17 mouse cellular contexts compared by ENCODE assay signal in the genomic region with DNA sequence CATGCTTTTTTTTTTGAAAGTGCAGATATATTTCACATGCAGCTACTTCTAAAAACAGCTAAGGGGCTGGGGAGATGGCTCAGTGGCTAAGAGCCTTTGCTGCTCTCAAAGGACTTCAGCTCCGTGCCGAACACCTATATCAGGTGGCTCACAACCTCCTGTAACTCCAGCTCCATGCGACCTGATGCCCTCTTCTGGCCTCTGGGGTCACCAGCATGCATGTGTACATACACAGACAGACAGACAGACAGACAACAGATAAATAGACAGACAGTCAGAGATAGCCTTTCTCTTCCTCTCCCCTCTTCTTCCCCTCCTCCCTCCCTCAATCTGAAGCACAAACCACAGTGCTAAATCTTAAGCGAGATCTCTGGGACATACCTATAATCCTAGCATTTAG.
"Had no signal": no experiment of that assay in that cellular context is flagged by ENCODE, and none has a peak within 500 bp of the region (broad histone marks: within the 10 kb centered on the region; RNA-seq: fewer than 3 reads in every experiment).

No protein-coding gene starts in this region.

- H3K4me3 ChIP-seq: left cerebral cortex, adult 2 months; liver, embryonic 13.5 days; midbrain, embryonic 12.5 days; midbrain, embryonic 15.5 days; myocyte; neural tube, embryonic 13.5 days; stomach, embryonic 15.5 days had no signal

- H3K9me3 ChIP-seq: liver, embryonic 13.5 days; midbrain, embryonic 12.5 days; midbrain, embryonic 15.5 days; neural tube, embryonic 13.5 days; stomach, embryonic 15.5 days had no signal

- H3K4me1 ChIP-seq: liver, embryonic 13.5 days; stomach, embryonic 15.5 days had no signal

- H3K9ac ChIP-seq: liver, embryonic 13.5 days; midbrain, embryonic 12.5 days; midbrain, embryonic 15.5 days; neural tube, embryonic 13.5 days; stomach, embryonic 15.5 days had no signal

- ATAC-seq: midbrain, embryonic 15.5 days had no signal

- H3K27ac ChIP-seq: left cerebral cortex, adult 2 months; liver, embryonic 13.5 days; midbrain, embryonic 12.5 days; neural tube, embryonic 13.5 days; stomach, embryonic 15.5 days had no signal

- H3K27me3 ChIP-seq: liver, embryonic 13.5 days; midbrain, embryonic 15.5 days; neural tube, embryonic 13.5 days; stomach, embryonic 15.5 days had no signal

- H3K36me3 ChIP-seq: liver, embryonic 13.5 days; midbrain, embryonic 12.5 days; midbrain, embryonic 15.5 days; neural tube, embryonic 13.5 days; stomach, embryonic 15.5 days had no signal

- H3K4me2 ChIP-seq: liver, embryonic 13.5 days; midbrain, embryonic 12.5 days; midbrain, embryonic 15.5 days; neural tube, embryonic 13.5 days; stomach, embryonic 15.5 days had no signal

- DNase-seq: kidney, postnatal 14 days; kidney, postnatal 4 days; layer of hippocampus, postnatal 36 days; liver, embryonic 13.5 days; lung, adult 2 months; lung, postnatal 14 days; lung, postnatal 4 days; retina, postnatal 1 day; right cerebral cortex, postnatal 25 days; spleen, adult 18-20 months; thymus, postnatal 25 days had no signal
